Mouse (Mus musculus) ES-CJ7 (cell line): ENCODE measurements around the gene Gm17571.

Source experiments
- DNase-seq: peaks from one replicate; pipeline ENCODE4 v3.0.0; 2011; ENCODE audit warnings: low read depth, low spot score

Gm17571 gene

DNA sequence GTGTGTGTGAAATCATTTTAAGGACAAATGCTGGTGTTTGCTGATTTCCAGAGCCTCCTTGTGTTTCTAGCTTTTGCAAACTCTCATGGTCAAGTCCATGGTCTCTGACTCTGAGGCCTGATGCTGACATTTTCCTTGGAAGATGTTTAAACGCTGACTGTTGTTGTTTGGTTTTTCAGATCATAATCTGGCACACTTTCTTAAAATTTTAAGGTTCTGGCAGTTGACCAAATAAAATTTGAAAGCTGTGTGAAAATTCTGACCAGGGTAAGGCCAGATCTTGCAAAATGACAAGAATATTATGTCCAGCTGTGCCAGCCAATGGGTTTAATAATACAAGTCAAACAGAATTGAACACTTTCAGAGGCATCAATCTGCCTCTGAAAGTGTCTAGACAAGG, 8.7 kb upstream of the Gm17571 start:
- DNase-seq, result no peak

DNA sequence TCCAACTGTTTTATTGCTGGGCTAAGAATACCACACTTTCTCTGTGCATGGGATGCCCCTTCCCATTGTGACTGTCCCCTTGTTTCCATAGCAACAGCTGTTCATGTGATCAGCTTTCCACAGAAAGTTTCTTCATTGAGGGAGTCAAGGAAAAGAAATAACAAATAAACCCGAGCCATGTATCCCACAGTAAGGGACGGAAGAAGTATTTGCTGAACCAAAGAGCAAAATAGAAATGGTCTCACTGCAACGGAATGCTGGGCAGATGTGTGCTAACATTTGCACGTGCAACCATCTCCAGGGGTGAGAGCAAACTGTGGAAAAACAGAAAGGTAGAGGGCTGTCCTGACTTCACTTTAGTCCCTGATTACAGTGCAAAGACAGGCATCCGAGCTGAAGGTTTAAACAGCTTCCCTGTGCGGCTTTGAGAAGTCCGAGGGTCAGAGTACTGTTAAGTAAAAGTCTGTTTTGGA, 8.1 kb upstream of the Gm17571 start:
- no peak for DNase-seq

DNA sequence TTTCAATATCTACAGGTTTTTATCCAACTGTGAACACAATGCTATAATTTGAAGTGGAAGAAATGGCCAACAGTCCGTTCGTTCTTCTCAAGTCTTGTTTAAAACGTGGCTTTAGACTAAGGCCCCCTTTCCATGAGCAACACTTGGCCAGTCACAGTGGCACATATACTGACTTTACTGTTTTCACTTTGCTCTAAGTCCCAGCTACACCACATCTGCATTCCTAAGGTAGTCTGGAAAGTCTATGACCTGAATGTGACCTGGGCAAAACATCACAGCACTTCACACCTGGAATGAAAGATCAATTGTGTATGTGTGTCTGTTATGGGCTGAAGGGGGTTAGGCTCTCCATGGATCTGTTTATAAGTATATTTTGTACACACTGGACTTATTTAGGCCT, 2.2 kb upstream of the Gm17571 start:
- no peak for DNase-seq

DNA sequence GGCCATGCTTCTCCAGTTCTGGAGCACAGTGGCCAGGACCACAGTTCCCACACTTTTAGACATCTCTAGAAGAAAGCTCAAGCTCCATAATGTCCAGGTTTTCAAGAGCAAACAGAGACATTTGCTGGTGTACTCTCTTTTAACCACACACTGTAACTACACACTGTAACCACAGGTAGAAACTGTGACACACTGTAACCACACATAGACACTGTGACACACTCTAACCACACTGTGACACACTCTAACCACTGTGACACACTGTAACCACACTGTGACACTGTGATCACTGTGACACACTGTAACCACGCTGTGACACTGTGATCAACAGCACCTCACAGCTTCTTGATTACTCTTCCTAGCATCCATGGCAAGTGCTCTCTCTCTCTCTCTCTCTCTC, 317 bp downstream of the Gm17571 start:
- no peak for DNase-seq

DNA sequence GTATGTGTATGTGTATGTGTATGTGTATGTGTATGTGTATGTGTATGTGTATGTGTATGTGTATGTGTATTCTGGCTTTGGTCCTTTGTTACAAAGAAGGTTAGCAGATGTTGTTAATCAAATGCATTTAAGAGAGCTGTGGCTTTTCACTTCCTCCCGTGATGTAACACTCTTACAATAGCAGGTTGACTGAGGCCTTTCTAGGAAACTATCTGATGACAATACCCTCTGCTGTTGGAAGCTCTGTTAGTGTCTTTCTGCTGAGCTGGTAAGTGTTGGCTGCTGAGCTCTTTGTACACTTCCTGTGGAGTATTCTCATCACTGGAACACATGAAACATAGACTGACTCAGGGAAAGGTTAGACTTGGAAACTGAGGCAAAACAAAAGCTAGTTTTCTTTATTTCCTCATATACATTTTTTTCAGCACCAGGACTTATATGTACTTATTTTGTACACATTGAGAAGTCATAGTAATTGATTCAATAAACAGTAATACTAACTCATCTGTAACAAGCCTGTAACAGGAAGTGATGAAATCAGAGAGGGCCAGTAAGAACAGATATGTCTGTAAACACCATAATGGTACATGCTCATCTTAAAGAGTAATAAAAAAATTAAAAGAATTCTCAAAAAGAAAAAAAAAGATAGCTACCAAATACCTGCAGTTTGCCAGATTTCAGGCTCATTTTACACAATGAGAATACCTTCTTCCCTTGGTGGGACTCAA, 2.9 kb downstream of the Gm17571 start:
- DNase-seq, result no peak

DNA sequence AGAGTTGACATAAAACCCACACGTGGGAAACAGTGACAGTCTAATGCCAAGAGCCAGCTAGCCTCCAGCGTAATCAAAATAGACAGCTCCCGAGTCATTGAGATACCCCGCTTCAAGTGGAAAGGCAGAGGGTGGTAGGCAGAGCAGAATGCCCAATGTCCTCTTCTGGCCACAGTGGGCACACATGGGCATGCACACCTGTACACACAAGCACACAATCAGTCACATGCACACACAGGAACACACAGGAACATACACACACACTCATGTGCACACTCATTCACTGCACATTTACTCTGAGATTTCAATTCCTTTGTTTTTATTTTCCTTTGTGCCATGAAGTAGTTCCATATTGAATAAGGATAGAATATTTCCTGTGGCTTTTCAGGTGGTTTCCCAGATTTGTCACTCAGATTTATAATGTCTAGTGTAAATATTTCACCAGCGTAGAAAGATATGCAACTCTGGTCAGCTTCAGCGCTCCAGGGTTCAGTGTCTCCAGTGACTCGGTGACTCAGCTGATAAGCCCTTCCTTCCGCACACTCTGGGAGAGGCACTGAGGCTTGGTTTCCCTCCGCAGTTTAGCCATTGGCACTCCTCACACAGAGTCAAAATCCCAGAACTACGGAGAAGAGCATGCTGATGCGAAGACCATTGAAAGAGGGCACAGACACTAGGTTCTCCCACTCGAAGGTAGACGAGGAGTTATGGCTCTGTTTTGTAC, 4.4 kb downstream of the Gm17571 start:
- no peak for DNase-seq

DNA sequence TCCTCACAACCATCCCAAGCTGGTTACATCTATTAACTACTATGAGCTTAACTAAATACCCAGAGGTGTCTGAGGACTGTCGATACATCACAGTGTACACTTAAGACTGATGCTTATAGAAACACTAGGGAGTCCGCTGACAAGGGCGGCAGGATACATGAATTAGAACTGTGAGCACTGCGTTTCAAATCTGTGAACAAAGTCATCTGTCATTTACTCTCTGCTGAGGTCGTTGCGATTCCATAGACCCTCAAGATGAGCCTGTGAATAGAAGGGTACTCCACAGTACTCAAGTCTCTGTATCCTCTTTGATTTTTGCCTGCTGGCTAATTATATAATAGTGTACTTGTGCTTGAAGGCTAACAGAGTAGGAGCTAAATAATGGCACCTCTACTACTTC, 5.6 kb downstream of the Gm17571 start:
- DNase-seq, result no peak

DNA sequence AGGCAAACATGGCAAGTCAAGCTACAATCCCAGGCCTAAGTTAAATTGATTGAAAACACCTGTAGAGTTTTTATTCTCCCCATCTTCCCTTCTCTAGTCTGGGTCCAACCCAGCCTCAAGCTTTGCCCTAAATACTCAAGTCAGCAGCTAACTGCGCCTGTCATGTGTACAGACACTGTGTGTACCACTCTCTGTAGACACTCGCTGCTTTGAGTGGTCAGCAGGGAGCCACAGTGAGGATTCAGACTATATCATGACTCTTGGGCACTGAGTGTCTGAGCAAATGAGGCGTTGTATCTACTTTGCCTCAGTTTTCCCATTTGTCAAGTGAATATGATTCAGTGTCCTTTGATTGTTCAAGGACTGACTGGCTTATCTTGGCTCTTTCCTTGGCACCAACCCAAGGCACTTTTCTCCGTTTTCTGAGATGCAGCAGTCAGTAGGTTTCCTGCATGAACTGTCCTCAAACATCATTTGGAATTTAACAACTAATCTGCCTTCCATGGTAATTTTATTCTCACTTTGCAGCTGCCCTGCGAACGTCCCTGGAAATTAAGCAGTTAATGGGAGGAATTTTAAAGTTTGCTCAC, 13.0 kb downstream of the Gm17571 start:
- no peak for DNase-seq

DNA sequence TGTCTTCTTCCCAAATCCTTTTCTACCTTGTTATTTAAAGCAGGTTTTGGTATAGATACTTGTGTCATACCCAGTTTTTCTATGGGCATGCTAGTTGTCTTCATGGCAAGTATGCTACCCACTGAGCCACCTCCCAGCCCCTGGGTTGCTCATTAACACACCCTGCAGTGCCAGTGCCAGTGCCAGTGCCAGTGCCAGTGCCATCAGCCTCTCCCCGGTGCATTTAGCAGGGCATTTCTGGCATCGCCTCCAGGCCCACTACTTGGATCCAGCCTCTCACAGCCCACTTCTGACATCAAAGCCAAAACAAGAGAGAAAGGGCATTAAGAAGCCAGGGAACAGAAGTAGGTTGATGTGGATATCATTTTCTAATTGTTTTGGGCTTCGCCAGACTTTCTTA, 14.9 kb downstream of the Gm17571 start:
- no peak for DNase-seq

DNA sequence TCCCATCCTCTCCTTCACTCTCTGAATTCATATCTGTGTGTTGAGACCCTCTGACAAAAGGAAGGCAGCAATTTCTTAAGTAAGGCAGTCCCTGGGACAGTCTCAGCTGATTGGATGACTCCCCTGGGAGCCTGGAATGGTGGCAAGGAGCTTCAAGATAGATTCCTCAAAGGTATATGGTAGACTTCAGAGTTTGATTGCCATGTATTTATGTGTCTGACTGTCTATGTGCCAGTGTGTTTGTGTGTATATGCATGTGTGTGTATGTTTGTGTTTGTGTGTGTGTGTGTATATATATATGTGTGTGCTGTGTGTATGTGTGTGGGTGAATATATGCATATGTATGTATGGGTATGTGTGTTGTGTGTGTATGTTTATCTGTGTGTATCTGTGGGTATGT, 15.8 kb downstream of the Gm17571 start:
- DNase-seq, result no peak

DNA sequence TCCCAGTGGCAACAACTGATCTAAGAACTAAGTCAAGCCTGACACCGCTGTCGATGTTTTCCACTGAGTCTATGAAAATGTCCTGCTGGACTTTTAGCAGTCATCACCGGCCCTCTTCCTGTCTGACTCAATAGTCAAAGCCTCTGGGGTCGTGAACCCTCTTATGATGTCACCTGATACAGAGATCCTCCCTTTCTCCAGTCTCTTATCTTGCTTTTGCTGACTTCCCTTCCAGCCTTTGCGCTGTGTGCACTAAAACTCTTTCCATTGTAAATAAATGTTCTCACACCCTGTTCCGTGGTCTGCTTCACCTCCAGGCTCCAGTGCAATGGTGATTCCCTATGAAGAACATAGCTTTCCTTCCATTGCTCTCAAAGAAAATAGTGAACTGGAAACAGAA, 16.3 kb downstream of the Gm17571 start:
- no peak for DNase-seq

DNA sequence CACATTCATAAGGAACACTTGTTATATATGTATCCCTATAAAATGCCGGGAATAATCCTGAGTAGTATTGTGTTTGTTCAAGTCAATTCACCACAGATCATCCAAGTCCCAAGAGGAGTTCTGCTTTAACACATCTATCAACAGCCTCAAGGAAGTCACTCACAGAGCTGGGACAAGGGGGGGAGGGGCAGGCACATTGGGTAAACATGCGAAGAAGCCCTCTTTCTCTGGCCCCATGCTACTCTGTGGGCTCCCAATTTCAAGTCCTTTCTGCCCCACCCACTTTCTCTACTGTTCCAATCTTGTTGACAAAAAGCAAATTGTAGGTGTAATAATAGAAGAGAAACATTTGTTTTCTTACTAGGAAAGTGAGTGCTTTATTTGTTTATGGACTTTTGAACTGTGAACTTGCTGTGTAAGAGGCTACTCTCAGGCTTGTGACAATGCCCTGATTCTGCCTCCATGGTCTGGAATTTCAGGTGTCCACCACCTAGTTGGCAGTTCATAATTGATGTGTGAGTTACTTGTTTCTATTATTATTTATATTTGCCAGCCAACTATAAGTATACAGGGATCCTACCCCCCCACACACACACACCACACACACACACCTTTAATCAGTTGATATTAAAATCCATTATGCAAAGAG, 17.0 kb downstream of the Gm17571 start:
- DNase-seq, result no peak

DNA sequence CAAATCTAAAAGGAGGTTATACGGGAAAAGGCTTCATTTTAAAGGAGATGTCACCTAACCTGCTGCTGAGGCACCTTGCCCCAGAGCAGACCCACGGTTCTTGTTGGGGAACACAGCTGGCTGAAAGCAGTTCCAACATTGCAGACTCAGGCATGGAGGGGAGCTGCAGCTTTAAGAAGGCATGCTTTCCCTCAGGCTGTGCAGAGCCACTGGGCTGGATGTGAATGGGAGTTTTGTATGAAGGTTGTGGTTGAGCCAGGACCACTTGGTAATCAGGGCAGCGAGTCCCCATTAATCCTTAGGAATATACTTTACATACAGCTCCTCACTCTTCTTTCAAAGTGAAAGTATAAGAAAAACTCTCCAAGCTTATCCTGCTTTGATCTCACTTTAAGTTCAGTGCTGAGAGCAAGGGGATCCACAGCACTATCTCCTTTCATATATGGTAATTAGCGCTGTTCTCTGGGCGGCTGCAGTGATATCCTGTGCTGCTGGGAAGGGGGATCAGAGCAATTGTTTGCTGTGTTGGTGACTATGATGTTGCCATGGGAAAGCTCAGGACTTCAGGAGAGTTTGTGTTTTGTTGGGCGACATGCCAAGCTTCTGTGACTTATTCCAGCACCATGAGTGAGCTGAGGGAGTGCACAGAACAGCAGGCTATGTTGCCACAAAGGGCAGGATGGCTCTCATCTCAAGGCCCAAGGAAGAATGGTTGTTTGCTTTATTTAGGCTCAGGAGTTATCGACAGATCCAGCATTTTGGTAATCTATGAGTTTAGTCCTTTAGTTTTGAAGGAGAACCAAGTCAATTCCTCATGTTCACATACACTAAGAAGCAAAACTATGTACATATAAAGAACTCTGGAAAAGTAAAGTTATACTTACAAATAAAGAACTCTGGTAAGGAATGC, 21.3 kb downstream of the Gm17571 start:
- no peak for DNase-seq

DNA sequence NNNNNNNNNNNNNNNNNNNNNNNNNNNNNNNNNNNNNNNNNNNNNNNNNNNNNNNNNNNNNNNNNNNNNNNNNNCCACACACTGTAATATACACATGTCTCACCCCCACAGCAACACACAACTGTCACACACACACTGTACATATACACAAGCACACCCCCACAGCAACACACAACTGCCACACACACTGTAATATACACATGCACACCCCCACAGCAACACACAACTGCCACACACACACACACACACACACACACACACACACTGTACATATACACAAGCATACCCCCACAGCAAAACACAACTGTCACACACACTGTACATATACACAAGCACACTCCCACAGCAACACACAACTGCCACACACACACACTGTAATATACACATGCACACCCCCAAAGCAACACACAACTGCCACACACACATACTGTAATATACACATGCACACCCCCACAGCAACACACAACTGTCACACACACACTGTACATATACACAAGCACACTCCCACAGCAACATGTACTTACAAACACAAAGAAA, 32.3 kb downstream of the Gm17571 start:
- DNase-seq, result no peak
